Mouse (Mus musculus): ENCODE results near the gene Ccr1l1. TPM values are rescaled to one million over a fixed set of nuclear protein-coding genes. Genes with fewer than 3 reads are reported as not detected.

Ccr1l1 gene
- polyA plus RNA-seq, 1 experiment from 2014 or later, result not detected

DNA sequence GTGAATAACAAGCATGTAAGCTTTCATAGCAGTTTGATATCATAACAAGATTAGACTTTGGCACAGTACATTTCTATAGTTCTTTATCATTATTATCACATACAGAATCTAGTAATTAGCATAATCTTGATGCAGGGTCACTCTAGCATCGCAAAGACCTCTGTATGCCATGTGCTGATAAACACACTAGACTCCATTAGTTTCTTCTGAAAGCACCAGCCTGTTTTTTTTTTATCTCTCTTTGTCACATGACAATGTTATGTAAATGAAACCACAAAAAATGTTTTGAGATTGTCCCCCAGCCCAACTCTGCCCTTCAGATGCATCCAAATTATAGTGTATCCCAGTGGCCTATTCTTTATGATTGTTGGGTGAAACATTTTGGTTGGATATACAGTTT, 30.4 kb downstream of the Ccr1l1 start:
- Histone ChIP-seq H3K9me3 (ENCODE audit: control insufficient read depth, low read length) (no peaks in the 10 kb centered on the region), H3K9ac (ENCODE audit: low read length) (no peak overlapping the region), H3K4me3 (ENCODE audit: low read length) (no peak overlapping the region), H3K4me2 (ENCODE audit: low read depth, low read length) (no peak overlapping the region), H3K27me3 (ENCODE audit: control insufficient read depth, insufficient read depth, low read depth, low read length) (no peaks in the 10 kb centered on the region), H3K27ac (ENCODE audit: low read length) (no peak overlapping the region), H3K4me1 (replicated peaks; ENCODE audit: control insufficient read depth, insufficient read depth, low read length) (no peaks in the 10 kb centered on the region), H3K36me3 (ENCODE audit: control insufficient read depth, insufficient read depth, low read length) (no peaks in the 10 kb centered on the region)
- 73% methylated on average over 1 of the region's 1 CpGs for WGBS
- ATAC-seq (ENCODE audit: low read depth), result no peak

DNA sequence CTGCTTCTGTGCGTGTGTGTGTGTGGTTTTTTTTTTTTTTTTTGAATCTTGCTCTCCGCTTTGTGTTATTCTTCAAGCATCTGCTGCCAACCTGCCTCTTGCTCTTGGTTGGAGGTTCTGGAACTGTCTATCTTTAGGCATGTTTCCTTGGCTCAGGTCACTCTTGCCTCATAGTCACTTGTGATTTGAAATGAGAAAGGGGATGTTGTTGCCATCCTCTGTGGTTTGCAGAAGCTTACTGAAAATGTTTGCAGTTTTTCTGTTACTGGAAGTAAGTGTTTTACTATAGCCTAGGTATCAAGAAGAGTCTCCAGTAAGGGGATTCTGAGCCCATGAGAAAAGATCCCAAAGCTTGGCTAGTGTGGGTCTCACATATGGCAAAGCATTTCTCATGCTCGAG, 36.2 kb downstream of the Ccr1l1 start:
- no peak overlapping the region for H3K9ac ChIP-seq (ENCODE audit: low read length)
- H3K27me3 ChIP-seq (ENCODE audit: control insufficient read depth, insufficient read depth, low read depth, low read length), result no peaks in the 10 kb centered on the region
- no peaks in the 10 kb centered on the region; the same call in 1 of the 2 replicates for H3K4me1 ChIP-seq (replicated peaks; ENCODE audit: control insufficient read depth, insufficient read depth, low read length)
- H3K4me3 ChIP-seq (ENCODE audit: low read length), result no peak overlapping the region
- 82% methylated on average over 3 of the region's 3 CpGs for WGBS
- no peaks in the 10 kb centered on the region for H3K9me3 ChIP-seq (ENCODE audit: control insufficient read depth, low read length)
- no peak overlapping the region for H3K27ac ChIP-seq (ENCODE audit: low read length)
- ATAC-seq (ENCODE audit: low read depth), result no peak
- H3K36me3 ChIP-seq (ENCODE audit: control insufficient read depth, insufficient read depth, low read length), result no peaks in the 10 kb centered on the region
- H3K4me2 ChIP-seq (ENCODE audit: low read depth, low read length), result no peak overlapping the region

DNA sequence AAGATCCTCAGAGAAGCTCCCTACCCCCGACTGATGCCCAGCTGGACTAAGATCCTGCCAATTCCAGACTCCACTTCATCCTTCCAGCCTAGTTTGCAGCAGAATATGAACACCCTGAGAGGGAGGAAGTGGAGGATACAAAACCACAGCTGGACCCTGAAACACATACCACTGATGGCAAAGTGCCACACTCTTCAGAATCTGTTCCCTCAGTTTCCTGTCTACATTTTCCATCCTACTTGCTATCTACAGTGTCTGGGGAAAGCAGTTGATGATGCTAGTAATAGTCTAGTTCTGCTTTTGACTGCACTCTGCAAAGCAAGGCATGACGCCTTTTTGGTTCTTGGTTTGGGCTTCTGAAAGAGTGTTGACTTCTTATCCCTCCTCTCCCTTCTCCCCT, 36.9 kb downstream of the Ccr1l1 start:
- Histone ChIP-seq H3K27ac (ENCODE audit: low read length) (no peak overlapping the region), H3K36me3 (ENCODE audit: control insufficient read depth, insufficient read depth, low read length) (no peaks in the 10 kb centered on the region), H3K9me3 (ENCODE audit: control insufficient read depth, low read length) (no peaks in the 10 kb centered on the region), H3K4me3 (ENCODE audit: low read length) (no peak overlapping the region), H3K4me1 (replicated peaks; ENCODE audit: control insufficient read depth, insufficient read depth, low read length) (no peaks in the 10 kb centered on the region; the same call in 1 of the 2 replicates), H3K9ac (ENCODE audit: low read length) (no peak overlapping the region), H3K4me2 (ENCODE audit: low read depth, low read length) (no peak overlapping the region), H3K27me3 (ENCODE audit: control insufficient read depth, insufficient read depth, low read depth, low read length) (no peaks in the 10 kb centered on the region)
- 57% methylated on average over 2 of the region's 2 CpGs for WGBS
- ATAC-seq (ENCODE audit: low read depth), result peak; percentile 47; the same call in 1 of the 2 replicates

DNA sequence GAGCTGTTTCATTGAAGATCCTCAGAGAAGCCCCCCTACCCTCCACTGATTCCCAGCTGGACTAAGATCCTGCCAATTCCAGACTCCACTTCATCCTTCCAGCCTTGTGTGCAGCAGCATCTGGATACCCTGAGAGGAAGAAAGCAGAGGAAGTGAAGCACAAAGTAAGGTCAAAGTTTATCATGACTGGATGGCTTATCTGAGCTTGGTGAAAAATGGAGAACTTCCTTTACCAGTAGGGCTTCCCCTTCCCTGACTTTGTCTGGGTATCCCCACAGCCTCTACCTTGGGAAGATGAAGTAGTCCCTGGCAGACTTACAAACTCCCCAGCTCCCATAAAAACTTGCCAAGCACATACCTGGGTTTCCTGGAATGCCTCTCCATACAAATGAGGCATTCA, 37.6 kb downstream of the Ccr1l1 start:
- Histone ChIP-seq H3K36me3 (ENCODE audit: control insufficient read depth, insufficient read depth, low read length) (no peaks in the 10 kb centered on the region), H3K9ac (ENCODE audit: low read length) (no peak overlapping the region), H3K4me3 (ENCODE audit: low read length) (no peak overlapping the region), H3K9me3 (ENCODE audit: control insufficient read depth, low read length) (no peaks in the 10 kb centered on the region), H3K4me2 (ENCODE audit: low read depth, low read length) (no peak overlapping the region), H3K27me3 (ENCODE audit: control insufficient read depth, insufficient read depth, low read depth, low read length) (no peaks in the 10 kb centered on the region), H3K27ac (ENCODE audit: low read length) (no peak overlapping the region), H3K4me1 (replicated peaks; ENCODE audit: control insufficient read depth, insufficient read depth, low read length) (no peaks in the 10 kb centered on the region; the same call in 1 of the 2 replicates)
- ATAC-seq (ENCODE audit: low read depth), result no peak

DNA sequence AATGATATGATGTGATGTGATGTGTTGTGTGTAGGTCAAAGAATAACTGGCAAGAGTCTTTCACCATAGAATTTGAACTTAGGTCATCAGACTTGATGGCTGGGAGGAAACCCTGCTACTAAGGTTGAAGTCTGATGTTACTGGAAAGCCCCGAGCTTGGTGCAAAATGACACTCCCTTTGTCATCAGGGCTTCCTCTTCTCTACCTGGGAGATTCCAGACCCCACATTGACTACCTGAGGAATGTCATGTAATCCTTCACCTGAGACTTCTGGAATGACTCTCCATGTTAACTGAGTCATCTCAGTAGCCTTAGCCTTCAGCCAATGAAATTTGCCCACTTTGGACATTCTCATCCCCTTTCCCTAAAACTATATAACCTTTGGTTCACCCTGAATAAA, 38.0 kb downstream of the Ccr1l1 start:
- WGBS, result 63% methylated on average over 1 of the region's 1 CpGs
- no peaks in the 10 kb centered on the region for H3K9me3 ChIP-seq (ENCODE audit: control insufficient read depth, low read length)
- H3K4me1 ChIP-seq (replicated peaks; ENCODE audit: control insufficient read depth, insufficient read depth, low read length), result no peaks in the 10 kb centered on the region; the same call in 1 of the 2 replicates
- no peak for ATAC-seq (ENCODE audit: low read depth)
- no peak overlapping the region for H3K4me3 ChIP-seq (ENCODE audit: low read length)
- no peak overlapping the region for H3K9ac ChIP-seq (ENCODE audit: low read length)
- H3K27ac ChIP-seq (ENCODE audit: low read length), result no peak overlapping the region
- no peak overlapping the region for H3K4me2 ChIP-seq (ENCODE audit: low read depth, low read length)
- no peaks in the 10 kb centered on the region for H3K27me3 ChIP-seq (ENCODE audit: control insufficient read depth, insufficient read depth, low read depth, low read length)
- no peaks in the 10 kb centered on the region for H3K36me3 ChIP-seq (ENCODE audit: control insufficient read depth, insufficient read depth, low read length)

DNA sequence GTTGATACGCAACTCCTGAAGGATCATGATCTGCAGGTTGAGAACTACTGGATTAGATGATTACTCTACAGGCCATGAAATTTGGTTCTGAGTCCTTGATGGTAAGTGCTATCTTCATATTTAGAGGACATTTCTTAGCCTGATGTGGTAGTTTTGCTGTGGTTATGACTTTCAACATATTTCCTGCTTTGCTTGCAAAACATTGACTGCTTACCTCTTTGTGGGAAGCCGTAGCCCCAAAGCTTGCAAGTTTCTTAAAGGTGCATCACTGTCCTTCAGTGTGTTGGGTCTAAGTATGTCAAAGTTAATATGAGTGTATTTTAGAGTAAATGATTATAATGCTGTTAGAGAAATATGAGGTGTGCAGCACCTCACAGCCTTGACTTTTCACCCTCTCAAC, 40.2 kb downstream of the Ccr1l1 start:
- ATAC-seq (ENCODE audit: low read depth), result no peak
- H3K9me3 ChIP-seq (ENCODE audit: control insufficient read depth, low read length), result no peaks in the 10 kb centered on the region
- WGBS, result 84% methylated on average over 2 of the region's 2 CpGs

DNA sequence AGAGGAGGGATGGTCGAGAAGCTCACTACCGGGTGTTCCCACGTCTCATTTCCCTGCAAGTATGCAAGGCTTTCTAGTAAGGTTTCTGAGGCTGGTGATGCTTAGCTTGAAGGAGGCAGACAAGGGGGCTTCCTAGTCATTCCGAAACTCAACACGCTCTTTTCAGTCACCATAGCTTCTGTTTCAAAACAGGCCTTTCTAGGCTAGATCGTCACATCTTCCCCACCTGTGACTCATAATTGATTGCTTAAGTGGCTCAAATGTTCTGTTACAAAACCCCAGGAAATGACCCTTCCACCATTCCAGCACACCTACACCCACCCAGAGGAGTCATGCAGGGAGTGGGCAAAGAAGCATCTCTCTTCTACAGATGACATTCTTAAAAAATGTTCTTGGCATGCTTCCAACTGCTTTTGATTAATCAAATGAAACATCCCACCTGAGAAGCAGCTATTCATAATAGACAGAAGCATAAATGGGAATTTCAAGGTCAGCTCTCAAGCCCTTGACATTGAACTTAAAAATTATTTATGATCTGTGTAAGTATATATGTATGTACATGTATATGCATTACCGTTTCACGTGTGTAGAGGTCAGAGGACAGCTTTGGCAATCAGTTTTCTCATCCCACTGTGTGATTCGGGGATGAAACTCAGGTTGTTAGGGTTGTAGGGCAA, 41.5 kb downstream of the Ccr1l1 start:
- Histone ChIP-seq H3K36me3 (ENCODE audit: control insufficient read depth, insufficient read depth, low read length) (no peaks in the 10 kb centered on the region), H3K4me3 (ENCODE audit: low read length) (no peak overlapping the region), H3K27ac (ENCODE audit: low read length) (no peak overlapping the region), H3K4me1 (replicated peaks; ENCODE audit: control insufficient read depth, insufficient read depth, low read length) (no peaks in the 10 kb centered on the region; the same call in 1 of the 2 replicates), H3K27me3 (ENCODE audit: control insufficient read depth, insufficient read depth, low read depth, low read length) (no peaks in the 10 kb centered on the region), H3K9me3 (ENCODE audit: control insufficient read depth, low read length) (no peaks in the 10 kb centered on the region), H3K4me2 (ENCODE audit: low read depth, low read length) (no peak overlapping the region), H3K9ac (ENCODE audit: low read length) (no peak overlapping the region)
- no peak for ATAC-seq (ENCODE audit: low read depth)
- WGBS, result 67% methylated on average over 9 of the region's 9 CpGs

More for the DNA sequence above, 40.2 kb downstream of the Ccr1l1 start:
- no peaks in the 10 kb centered on the region for H3K36me3 ChIP-seq (ENCODE audit: control insufficient read depth, insufficient read depth, low read length)
- H3K9ac ChIP-seq (ENCODE audit: low read length), result no peak overlapping the region
- H3K4me1 ChIP-seq (replicated peaks; ENCODE audit: control insufficient read depth, insufficient read depth, low read length), result no peaks in the 10 kb centered on the region; the same call in 1 of the 2 replicates
- no peak overlapping the region for H3K4me2 ChIP-seq (ENCODE audit: low read depth, low read length)
- no peak overlapping the region for H3K27ac ChIP-seq (ENCODE audit: low read length)
- H3K4me3 ChIP-seq (ENCODE audit: low read length), result no peak overlapping the region
- H3K27me3 ChIP-seq (ENCODE audit: control insufficient read depth, insufficient read depth, low read depth, low read length), result no peaks in the 10 kb centered on the region

DNA sequence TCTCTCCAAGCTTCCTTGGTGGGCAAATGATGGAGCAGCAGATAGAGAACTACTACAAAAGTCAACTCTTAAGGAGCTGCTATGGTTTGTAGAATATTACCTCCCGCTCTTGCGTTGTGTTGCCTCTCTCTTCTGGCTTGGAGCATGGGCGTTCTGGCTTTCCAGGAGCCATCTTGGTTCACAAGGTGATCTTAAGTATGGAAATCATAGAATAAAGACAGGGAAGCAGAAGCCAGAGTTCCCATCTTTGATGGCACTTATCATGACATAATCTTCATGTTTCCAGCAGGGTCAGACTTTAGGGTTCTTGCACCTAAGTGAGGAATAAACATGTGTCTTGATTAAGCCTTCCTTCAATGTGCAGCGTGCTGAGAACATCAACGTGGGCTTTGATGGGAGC, 42.4 kb downstream of the Ccr1l1 start:
- WGBS, result 92% methylated on average over 5 of the region's 5 CpGs
- Histone ChIP-seq H3K4me1 (replicated peaks; ENCODE audit: control insufficient read depth, insufficient read depth, low read length) (no peaks in the 10 kb centered on the region), H3K36me3 (ENCODE audit: control insufficient read depth, insufficient read depth, low read length) (no peaks in the 10 kb centered on the region), H3K9me3 (ENCODE audit: control insufficient read depth, low read length) (no peaks in the 10 kb centered on the region), H3K4me3 (ENCODE audit: low read length) (no peak overlapping the region), H3K27me3 (ENCODE audit: control insufficient read depth, insufficient read depth, low read depth, low read length) (no peaks in the 10 kb centered on the region), H3K4me2 (ENCODE audit: low read depth, low read length) (no peak overlapping the region), H3K9ac (ENCODE audit: low read length) (no peak overlapping the region), H3K27ac (ENCODE audit: low read length) (no peak overlapping the region)
- no peak for ATAC-seq (ENCODE audit: low read depth)

DNA sequence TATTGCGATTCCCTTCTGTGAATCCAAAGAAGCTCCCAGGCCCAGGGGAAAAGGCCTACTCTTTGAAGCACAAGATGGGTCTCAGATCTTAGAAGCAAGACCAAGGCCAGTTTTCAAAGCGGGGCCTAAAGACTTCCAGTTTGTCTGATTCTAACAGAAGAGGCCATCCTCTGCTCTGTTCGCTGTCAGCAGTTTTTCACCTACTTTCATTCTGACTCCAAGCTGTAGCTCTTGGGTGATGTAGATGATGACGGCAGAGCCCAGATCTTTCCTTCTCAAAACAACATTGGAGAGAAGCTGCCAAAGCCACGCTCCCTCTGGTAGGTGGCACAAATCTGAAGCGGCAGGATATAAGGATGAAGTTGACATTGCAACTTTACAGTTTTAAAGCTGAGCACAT, 42.9 kb downstream of the Ccr1l1 start:
- 93% methylated on average over 6 of the region's 6 CpGs for WGBS
- no peaks in the 10 kb centered on the region for H3K4me1 ChIP-seq (replicated peaks; ENCODE audit: control insufficient read depth, insufficient read depth, low read length)
- no peak overlapping the region for H3K4me2 ChIP-seq (ENCODE audit: low read depth, low read length)
- H3K9me3 ChIP-seq (ENCODE audit: control insufficient read depth, low read length), result no peaks in the 10 kb centered on the region
- no peak overlapping the region for H3K4me3 ChIP-seq (ENCODE audit: low read length)
- no peak overlapping the region for H3K9ac ChIP-seq (ENCODE audit: low read length)
- H3K36me3 ChIP-seq (ENCODE audit: control insufficient read depth, insufficient read depth, low read length), result no peaks in the 10 kb centered on the region
- no peak overlapping the region for H3K27ac ChIP-seq (ENCODE audit: low read length)
- H3K27me3 ChIP-seq (ENCODE audit: control insufficient read depth, insufficient read depth, low read depth, low read length), result no peaks in the 10 kb centered on the region
- no peak for ATAC-seq (ENCODE audit: low read depth)
